Mouse (Mus musculus): ENCODE results near the gene Gm11568.
"Not testable (repeated sequence)": the region's sequence is repeated elsewhere in the genome, so short reads cannot be mapped to it uniquely, and the experiment has no call there.

Gm11568 gene

DNA sequence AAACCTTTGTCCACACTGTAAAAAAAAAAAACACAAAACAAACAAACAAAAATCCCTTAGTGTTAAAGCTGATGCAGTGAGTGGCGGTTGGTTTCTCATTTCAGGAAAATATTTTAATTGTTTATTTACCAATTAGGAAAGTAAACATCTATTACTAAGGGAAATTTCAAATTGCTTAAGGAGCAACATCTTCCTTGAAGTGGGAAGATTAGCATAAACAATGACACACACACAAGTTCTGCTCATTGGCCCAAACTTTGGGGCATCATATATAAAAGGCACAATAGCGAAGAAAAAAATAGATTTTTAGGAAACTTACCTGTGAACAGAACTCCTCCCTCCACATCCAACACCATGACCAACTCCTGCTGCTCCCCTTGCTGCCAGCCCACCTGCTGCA, at the start of gene Gm11568:
Gene Gm11568, plus strand, starts transcription at position 301 of the 400 bp plus-strand sequence.
- H3K4me3 ChIP-seq (replicated peaks; ENCODE audit: low read length) = no peak within 1 kb of the TSS
- no peaks in the 10 kb centered on the region for H3K9me3 ChIP-seq (ENCODE audit: low read length)
- TF ChIP-seq NANOG (IDR thresholded peaks at IDR 0.05; ENCODE audit: borderline replicate concordance, low read length) = no peak
- no peak for TF ChIP-seq CTCF (conservative IDR thresholded peaks at IDR 0.05; ENCODE audit: low read length)
- no peak for TF ChIP-seq POU5F1 (IDR thresholded peaks at IDR 0.05; ENCODE audit: borderline replicate concordance, low read length)
- no peaks in the 10 kb centered on the region for H3K27me3 ChIP-seq (ENCODE audit: insufficient read depth, low read length)
- H3K4me1 ChIP-seq (replicated peaks; ENCODE audit: low read depth, low read length) = no peaks in the 10 kb centered on the region
- H3K36me3 ChIP-seq (ENCODE audit: insufficient read depth, low read length) = no peaks in the 10 kb centered on the region

- not testable (repeated sequence) for H3K4me3 ChIP-seq (replicated peaks; ENCODE audit: low read length); H3K9me3 ChIP-seq (ENCODE audit: low read length); H3K4me1 ChIP-seq (replicated peaks; ENCODE audit: low read depth, low read length); H3K36me3 ChIP-seq (ENCODE audit: insufficient read depth, low read length); H3K27me3 ChIP-seq (ENCODE audit: insufficient read depth, low read length)
These were observed 47.9 kb upstream of the Gm11568 start, which contains the start of gene Krtap4-13 for GRCm38 (mm10) chr11:99809792-99810191. Gene Krtap4-13, minus strand, starts transcription at chr11:99809892.

DNA sequence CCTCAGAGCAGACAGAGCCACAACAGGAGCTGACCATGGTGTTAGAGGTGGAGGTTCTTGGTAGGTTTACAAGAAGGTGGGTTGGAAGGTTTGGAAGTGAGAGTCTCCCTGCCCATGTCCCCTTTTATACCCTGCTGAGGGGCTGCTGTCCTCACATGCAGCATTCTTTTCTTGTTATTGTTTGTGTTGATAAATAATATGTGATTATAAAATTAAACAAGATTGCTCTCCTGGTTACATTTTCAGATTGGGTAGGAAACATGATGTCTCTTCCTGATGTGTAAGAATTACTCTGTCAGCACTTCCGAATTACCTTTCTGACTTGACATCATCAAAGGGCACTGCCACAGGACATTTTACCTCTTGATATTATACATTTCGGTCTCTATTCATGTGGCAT, 42.2 kb upstream of the Gm11568 start, which contains the start of gene Gm11564:
Gene Gm11564, minus strand, starts transcription at position 101 of the 400 bp plus-strand sequence.
- not testable (repeated sequence) for H3K9me3 ChIP-seq (ENCODE audit: low read length); H3K4me3 ChIP-seq (replicated peaks; ENCODE audit: low read length); H3K36me3 ChIP-seq (ENCODE audit: insufficient read depth, low read length)

DNA sequence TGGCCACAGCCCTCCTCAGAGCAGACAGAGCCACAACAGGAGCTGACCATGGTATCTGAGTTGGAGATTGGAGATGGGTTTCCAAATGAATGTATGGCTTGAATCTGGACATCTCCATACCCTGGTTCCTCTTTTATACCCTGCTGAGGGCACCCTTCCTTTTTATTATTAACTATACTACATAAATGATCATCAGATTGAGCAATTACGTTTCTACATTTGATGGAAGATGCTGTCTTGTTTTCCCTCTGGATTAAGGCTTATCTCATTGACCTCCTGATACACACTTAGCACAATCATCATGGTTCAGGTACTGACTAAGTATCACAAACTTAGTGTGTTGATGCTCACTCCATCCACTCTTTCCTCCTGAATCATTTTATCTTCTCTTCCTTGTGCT, 19.8 kb upstream of the Gm11568 start, which contains the start of gene 2300003K06Rik:
Gene 2300003K06Rik, minus strand, starts transcription at position 101 of the 400 bp plus-strand sequence.
- TF ChIP-seq NANOG (IDR thresholded peaks at IDR 0.05; ENCODE audit: borderline replicate concordance, low read length) (no peak), CTCF (conservative IDR thresholded peaks at IDR 0.05; ENCODE audit: low read length) (no peak), POU5F1 (IDR thresholded peaks at IDR 0.05; ENCODE audit: borderline replicate concordance, low read length) (no peak)
- H3K9me3 ChIP-seq (ENCODE audit: low read length) = peaks cover 16% of the 10 kb centered on the region
- H3K36me3 ChIP-seq (ENCODE audit: insufficient read depth, low read length) = no peaks in the 10 kb centered on the region
- no peaks in the 10 kb centered on the region for H3K27me3 ChIP-seq (ENCODE audit: insufficient read depth, low read length)
- H3K4me3 ChIP-seq (replicated peaks; ENCODE audit: low read length) = no peak within 1 kb of the TSS
- no peaks in the 10 kb centered on the region; the same call in 1 of the 2 replicates for H3K4me1 ChIP-seq (replicated peaks; ENCODE audit: low read depth, low read length)

More for the DNA sequence above, 42.2 kb upstream of the Gm11568 start, which contains the start of gene Gm11564:
- H3K4me1 ChIP-seq (replicated peaks; ENCODE audit: low read depth, low read length); H3K27me3 ChIP-seq (ENCODE audit: insufficient read depth, low read length): not testable (repeated sequence)

DNA sequence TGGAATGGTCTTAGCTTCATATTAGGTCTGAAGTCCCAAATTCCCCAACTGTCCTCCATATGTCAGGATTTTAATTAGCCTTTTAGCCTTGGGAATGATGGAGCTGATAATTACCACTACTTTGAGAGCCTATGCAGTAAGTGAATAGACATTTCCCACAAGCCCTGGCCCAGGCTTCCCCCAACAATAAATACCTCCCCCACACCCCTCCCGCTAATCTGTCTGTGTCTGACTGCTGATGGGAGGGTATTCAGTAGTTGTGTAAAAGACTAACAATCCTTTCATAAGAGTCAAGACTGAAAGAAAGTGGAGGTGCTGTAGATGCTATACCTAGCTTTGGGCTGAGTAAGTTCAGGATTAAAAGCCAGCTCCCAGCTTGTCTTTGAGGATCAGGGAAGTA, 15.5 kb upstream of the Gm11568 start:
- Histone ChIP-seq H3K9me3 (ENCODE audit: low read length) (peaks cover 13% of the 10 kb centered on the region), H3K4me3 (replicated peaks; ENCODE audit: low read length) (no peak overlapping the region), H3K27me3 (ENCODE audit: insufficient read depth, low read length) (0 out of 2 replicates have a peak, but pooled peaks cover 5% of the 10 kb centered on the region), H3K36me3 (ENCODE audit: insufficient read depth, low read length) (no peaks in the 10 kb centered on the region), H3K4me1 (replicated peaks; ENCODE audit: low read depth, low read length) (no peaks in the 10 kb centered on the region; the same call in 1 of the 2 replicates)
- TF ChIP-seq POU5F1 (IDR thresholded peaks at IDR 0.05; ENCODE audit: borderline replicate concordance, low read length) (no peak), NANOG (IDR thresholded peaks at IDR 0.05; ENCODE audit: borderline replicate concordance, low read length) (no peak)

GRCm38 (mm10) chr11:99846746-99847145, 11.0 kb upstream of the Gm11568 start:
- Histone ChIP-seq H3K4me3 (replicated peaks; ENCODE audit: low read length) (no peak overlapping the region), H3K4me1 (replicated peaks; ENCODE audit: low read depth, low read length) (no peaks in the 10 kb centered on the region), H3K27me3 (ENCODE audit: insufficient read depth, low read length) (0 out of 2 replicates have a peak, but pooled peaks cover 5% of the 10 kb centered on the region), H3K9me3 (ENCODE audit: low read length) (no peaks in the 10 kb centered on the region), H3K36me3 (ENCODE audit: insufficient read depth, low read length) (no peaks in the 10 kb centered on the region)
- TF ChIP-seq CTCF (conservative IDR thresholded peaks at IDR 0.05; ENCODE audit: low read length) (no peak), POU5F1 (IDR thresholded peaks at IDR 0.05; ENCODE audit: borderline replicate concordance, low read length) (no peak), NANOG (IDR thresholded peaks at IDR 0.05; ENCODE audit: borderline replicate concordance, low read length) (no peak)

DNA sequence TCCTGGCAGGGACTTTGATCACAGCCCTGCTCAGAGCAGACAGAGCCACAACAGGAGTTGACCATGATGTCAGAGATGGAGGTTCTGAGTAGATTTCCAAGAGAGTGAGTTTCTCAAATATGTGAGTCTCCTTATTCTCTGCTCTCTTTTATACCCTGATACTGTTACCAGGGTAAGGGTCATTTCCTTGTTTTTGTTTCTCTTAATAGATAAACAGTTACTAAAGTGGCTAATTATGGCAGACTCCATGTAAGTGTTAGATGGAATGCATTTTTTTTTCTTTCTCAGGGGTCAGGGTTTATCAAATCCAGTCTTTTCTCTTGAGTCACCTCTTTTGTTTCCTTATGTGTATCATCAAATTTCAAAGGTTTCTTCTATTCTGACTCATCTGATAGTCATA, 6.2 kb upstream of the Gm11568 start, which contains the start of gene Krtap4-16:
Gene Krtap4-16, minus strand, starts transcription at position 101 of the 400 bp plus-strand sequence.
- Histone ChIP-seq H3K36me3 (ENCODE audit: insufficient read depth, low read length) (no peaks in the 10 kb centered on the region), H3K4me1 (replicated peaks; ENCODE audit: low read depth, low read length) (no peaks in the 10 kb centered on the region), H3K4me3 (replicated peaks; ENCODE audit: low read length) (peak within 1 kb of the TSS; percentile 35), H3K27me3 (ENCODE audit: insufficient read depth, low read length) (0 out of 2 replicates have a peak, but pooled peaks cover 5% of the 10 kb centered on the region), H3K9me3 (ENCODE audit: low read length) (no peaks in the 10 kb centered on the region)
- TF ChIP-seq NANOG (IDR thresholded peaks at IDR 0.05; ENCODE audit: borderline replicate concordance, low read length) (no peak), POU5F1 (IDR thresholded peaks at IDR 0.05; ENCODE audit: borderline replicate concordance, low read length) (no peak), CTCF (conservative IDR thresholded peaks at IDR 0.05; ENCODE audit: low read length) (no peak)

DNA sequence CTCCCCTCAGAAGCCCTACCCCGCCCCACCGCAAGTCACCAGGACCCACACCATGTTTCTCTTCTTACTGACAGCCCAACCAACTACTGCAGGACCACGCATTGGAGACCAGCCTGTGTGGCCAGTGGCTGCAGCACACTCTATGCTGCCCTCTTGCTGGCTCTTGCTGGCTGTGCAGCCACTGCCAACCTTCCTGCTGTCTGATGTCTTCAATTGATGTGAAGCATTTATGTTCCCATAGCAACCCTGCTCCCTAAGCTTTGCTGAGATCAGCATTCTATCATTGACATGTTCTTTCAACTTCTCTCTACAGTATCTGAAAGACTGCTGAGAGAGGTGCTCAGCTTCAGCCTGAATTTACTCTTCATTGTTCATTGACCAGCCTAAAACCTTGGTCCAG, 3.6 kb upstream of the Gm11568 start:
- Histone ChIP-seq H3K4me3 (replicated peaks; ENCODE audit: low read length) (no peak overlapping the region), H3K4me1 (replicated peaks; ENCODE audit: low read depth, low read length) (no peaks in the 10 kb centered on the region), H3K36me3 (ENCODE audit: insufficient read depth, low read length) (no peaks in the 10 kb centered on the region), H3K27me3 (ENCODE audit: insufficient read depth, low read length) (no peaks in the 10 kb centered on the region), H3K9me3 (ENCODE audit: low read length) (no peaks in the 10 kb centered on the region)
- TF ChIP-seq NANOG (IDR thresholded peaks at IDR 0.05; ENCODE audit: borderline replicate concordance, low read length) (no peak), CTCF (conservative IDR thresholded peaks at IDR 0.05; ENCODE audit: low read length) (peak; percentile 26)

GRCm38 (mm10) chr11:99858761-99859160, 1.0 kb downstream of the Gm11568 start:
- H3K4me1 ChIP-seq (replicated peaks; ENCODE audit: low read depth, low read length) = no peaks in the 10 kb centered on the region
- no peaks in the 10 kb centered on the region for H3K27me3 ChIP-seq (ENCODE audit: insufficient read depth, low read length)
- no peaks in the 10 kb centered on the region for H3K36me3 ChIP-seq (ENCODE audit: insufficient read depth, low read length)
- TF ChIP-seq NANOG (IDR thresholded peaks at IDR 0.05; ENCODE audit: borderline replicate concordance, low read length) = no peak
- TF ChIP-seq CTCF (conservative IDR thresholded peaks at IDR 0.05; ENCODE audit: low read length) = no peak
- TF ChIP-seq POU5F1 (IDR thresholded peaks at IDR 0.05; ENCODE audit: borderline replicate concordance, low read length) = no peak
- no peaks in the 10 kb centered on the region for H3K9me3 ChIP-seq (ENCODE audit: low read length)
- H3K4me3 ChIP-seq (replicated peaks; ENCODE audit: low read length) = no peak overlapping the region

GRCm38 (mm10) chr11:99864176-99864575, 6.5 kb downstream of the Gm11568 start, which contains the start of gene Gm11559:
Gene Gm11559, plus strand, starts transcription at chr11:99864476.
- not testable (repeated sequence) for H3K4me1 ChIP-seq (replicated peaks; ENCODE audit: low read depth, low read length); H3K4me3 ChIP-seq (replicated peaks; ENCODE audit: low read length); H3K27me3 ChIP-seq (ENCODE audit: insufficient read depth, low read length); H3K9me3 ChIP-seq (ENCODE audit: low read length); H3K36me3 ChIP-seq (ENCODE audit: insufficient read depth, low read length)

- H3K4me1 ChIP-seq (replicated peaks; ENCODE audit: low read depth, low read length); H3K9me3 ChIP-seq (ENCODE audit: low read length); H3K4me3 ChIP-seq (replicated peaks; ENCODE audit: low read length); H3K27me3 ChIP-seq (ENCODE audit: insufficient read depth, low read length); H3K36me3 ChIP-seq (ENCODE audit: insufficient read depth, low read length): not testable (repeated sequence)
These were observed 15.4 kb downstream of the Gm11568 start, which contains the start of gene Krtap9-1 for GRCm38 (mm10) chr11:99873089-99873488. Gene Krtap9-1, plus strand, starts transcription at chr11:99873389.

DNA sequence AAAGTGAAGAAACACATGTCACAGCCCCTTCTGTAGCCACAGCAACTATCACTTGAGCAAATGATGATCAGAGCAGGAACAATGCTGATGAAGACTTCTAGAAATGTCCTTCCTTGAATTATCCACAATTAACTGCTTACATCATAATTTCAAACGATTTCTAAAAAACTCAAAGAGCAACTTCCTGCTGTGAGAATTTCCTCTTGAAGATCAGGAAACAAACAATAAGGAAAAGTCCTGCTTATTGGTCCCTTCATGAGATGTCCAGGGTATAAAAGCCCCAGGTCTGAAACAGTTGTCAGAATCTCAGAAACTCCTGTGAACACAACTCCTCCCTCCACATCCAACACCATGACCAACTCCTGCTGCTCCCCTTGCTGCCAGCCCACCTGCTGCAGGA, 21.2 kb downstream of the Gm11568 start, which contains the start of gene Gm11567:
Gene Gm11567, plus strand, starts transcription at position 301 of the 400 bp plus-strand sequence.
- H3K4me1 ChIP-seq (replicated peaks; ENCODE audit: low read depth, low read length); H3K9me3 ChIP-seq (ENCODE audit: low read length); H3K36me3 ChIP-seq (ENCODE audit: insufficient read depth, low read length); H3K27me3 ChIP-seq (ENCODE audit: insufficient read depth, low read length); H3K4me3 ChIP-seq (replicated peaks; ENCODE audit: low read length): not testable (repeated sequence)
